Mouse (Mus musculus): ENCODE measurements around the gene Eci1.

- TF ChIP-seq CTCF (IDR thresholded peaks at IDR 0.05; ENCODE audit: borderline replicate concordance, extremely low read depth, insufficient read depth, insufficient read length) (no peak), POLR2A (IDR thresholded peaks at IDR 0.05; ENCODE audit: borderline replicate concordance, extremely low read depth, insufficient read depth, insufficient read length, poor library complexity, severe bottlenecking) (no peak)
Measured at GRCm38 (mm10) chr17:24462932-24463331, 36.5 kb downstream of the Eci1 start.
